Mouse (Mus musculus) forebrain, postnatal 0 days (tissue): ENCODE measurements around the gene Npepps. TPM values are rescaled to one million over a fixed set of nuclear protein-coding genes. Genes with fewer than 3 reads are reported as not detected.
A peak's percentile ranks its signal among the peaks of the same experiment; 100 is the strongest.

Experiments
- ATAC-seq: fragments of 200-750 bp; cut with Nextera tagmentation; 2 replicates; pipeline ENCODE4 v1.8.0; 2017; ENCODE audit warnings: mild to moderate bottlenecking, moderate library complexity
- DNase-seq: peaks from one replicate; pipeline ENCODE4 v3.0.0-alpha.2; 2015
- H3K27ac ChIP-seq: fragments of 300-500 bp; sonication (generic); 2 replicates; pipeline ENCODE4 v1.5.1; 2014; ENCODE audit warnings: low read depth, mild to moderate bottlenecking, antibody characterized with exemption, low read length, moderate library complexity, mixed read lengths
- H3K27me3 ChIP-seq: fragments of 300-500 bp; sonication (generic); 2 replicates; pipeline ENCODE4 v1.6.1; 2014; ENCODE audit warnings: mild to moderate bottlenecking, low read length, mixed read lengths; ENCODE audit not compliant: insufficient read depth
- H3K36me3 ChIP-seq: fragments of 300-500 bp; sonication (generic); 2 replicates; pipeline ENCODE4 v1.6.1; 2014; ENCODE audit warnings: mild to moderate bottlenecking, moderate library complexity; ENCODE audit not compliant: insufficient read depth
- H3K4me1 ChIP-seq: fragments of 300-500 bp; sonication (generic); 2 replicates; pipeline ENCODE4 v1.6.1; 2014; ENCODE audit warnings: antibody characterized with exemption; ENCODE audit not compliant: insufficient read depth
- H3K4me2 ChIP-seq: fragments of 300-500 bp; sonication (generic); 2 replicates; pipeline ENCODE4 v1.6.1; 2014; ENCODE audit warnings: low read depth, mild to moderate bottlenecking, moderate library complexity
- H3K4me3 ChIP-seq: fragments of 300-500 bp; sonication (generic); 2 replicates; pipeline ENCODE4 v1.5.1; 2014; ENCODE audit warnings: low read depth, low read length, mixed read lengths
- H3K9ac ChIP-seq: fragments of 300-500 bp; sonication (generic); 2 replicates; pipeline ENCODE4 v1.6.1; 2014; ENCODE audit warnings: mild to moderate bottlenecking
- H3K9me3 ChIP-seq: fragments of 300-500 bp; sonication (generic); 2 replicates; pipeline ENCODE4 v1.6.1; 2016; ENCODE audit warnings: low read length
- CTCF ChIP-seq: sonication (generic); IDR thresholded peaks from 2 replicates; pipeline ENCODE4 v1.5.1; 2016; ENCODE audit warnings: antibody characterized with exemption, control low read depth, low read depth
- WGBS: fragments of 180-500 bp; shearing (Covaris S2); extraction: QIAGEN DNeasy Blood & Tissue Kit; methylation state at CpG from one replicate; pipeline ENCODE4 v1.1.7; 2014; 5-methylcytosine and 5-hydroxymethylcytosine counted together
- polyA plus RNA-seq: library from polyadenylated mRNA; unstranded; fragments of >200 nt; fragmentation: Nextera tagmentation; extraction: Ambion mirVana; gene quantifications from 2 replicates; pipeline ENCODE4 v1.2.1, GENCODE M21; 2015
- total RNA-seq: library from RNA; depleted of rRNA; stranded (reverse); fragments of >200 nt; gene quantifications from 2 replicates; pipeline ENCODE4 v1.2.3, GENCODE M21; 2014

Npepps gene
- total and polyA plus RNA-seq, 2 experiments from 2014 or later: 92.1 to 98.7 TPM

- DNase-seq (no peak), ATAC-seq (no peak)
- Histone ChIP-seq H3K9me3 (no peaks in the 10 kb centered on the region), H3K9ac (no peak overlapping the region), H3K4me1 (peaks cover 5% of the 10 kb centered on the region), H3K4me3 (no peak overlapping the region), H3K27ac (no peak overlapping the region), H3K36me3 (no peaks in the 10 kb centered on the region), H3K4me2 (peak overlapping the region; percentile 64), H3K27me3 (no peaks in the 10 kb centered on the region)
- no peak for TF ChIP-seq CTCF
- WGBS: 50% methylated on average over 3 of the region's 3 CpGs
Measured at GRCm38 (mm10) chr11:97308806-97309450, 28.5 kb upstream of the Npepps start.

- no peaks in the 10 kb centered on the region for H3K27me3 ChIP-seq
- H3K36me3 ChIP-seq: no peaks in the 10 kb centered on the region
- ATAC-seq: no peak
- peaks cover 5% of the 10 kb centered on the region for H3K4me1 ChIP-seq
- H3K9me3 ChIP-seq: no peaks in the 10 kb centered on the region
- no peak overlapping the region for H3K27ac ChIP-seq
- WGBS: 91% methylated on average over 11 of the region's 11 CpGs
- no peak for TF ChIP-seq CTCF
- H3K4me2 ChIP-seq: no peak overlapping the region
- no peak overlapping the region for H3K9ac ChIP-seq
- H3K4me3 ChIP-seq: no peak overlapping the region
- no peak for DNase-seq
Measured at GRCm38 (mm10) chr11:97307294-97308069, 27.0 kb upstream of the Npepps start.

DNA sequence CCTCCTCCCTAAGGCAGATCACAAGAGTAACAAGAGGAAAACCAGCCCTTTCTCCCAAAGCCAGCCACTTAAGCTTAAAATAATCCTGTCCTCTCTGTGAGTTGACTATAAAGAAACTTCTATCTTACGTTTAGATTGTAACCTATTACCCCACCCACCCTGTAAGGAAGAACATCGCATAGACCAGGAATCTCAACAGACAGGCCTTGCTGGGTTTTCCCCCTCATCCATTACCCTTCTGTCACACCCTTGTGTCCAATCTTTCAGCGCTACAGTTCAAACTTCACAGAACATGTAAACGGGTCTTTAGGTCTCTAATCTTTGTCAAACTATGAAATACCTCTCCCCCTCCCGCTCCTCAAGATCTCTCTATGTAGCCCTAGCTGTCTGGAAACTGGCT is 24.2 kb upstream of the Npepps start:
- H3K4me3 ChIP-seq: no peak overlapping the region
- 88% methylated on average over 5 of the region's 5 CpGs for WGBS

DNA sequence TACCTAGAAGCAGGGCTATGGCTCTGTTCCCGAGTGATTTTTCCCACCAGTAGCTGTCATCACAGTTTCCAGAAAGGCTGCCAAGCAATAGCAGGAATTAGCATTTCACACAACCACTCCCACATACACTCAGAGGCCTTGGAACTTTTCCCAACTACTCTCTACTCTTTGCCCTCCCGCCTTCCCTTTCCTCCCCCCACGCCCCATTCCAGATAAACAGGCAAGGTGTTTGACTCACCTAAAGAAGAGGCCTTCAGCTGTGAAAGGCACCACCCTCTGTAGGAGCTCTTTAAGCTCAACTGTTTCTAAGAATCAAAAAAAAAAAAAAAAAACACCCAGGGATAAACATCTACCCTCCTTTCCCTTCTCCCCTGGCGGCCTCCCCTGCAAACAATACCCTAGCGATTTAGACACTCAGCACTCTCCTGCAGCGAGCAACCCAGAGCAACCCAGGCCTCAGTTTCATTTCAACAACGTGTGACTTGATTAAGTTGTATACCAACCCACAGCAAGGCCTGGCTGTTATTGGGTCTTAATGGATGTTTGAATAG is 21.9 kb upstream of the Npepps start:
- DNase-seq: peak; percentile 35
- ATAC-seq: no peak
- no peak for TF ChIP-seq CTCF
- Histone ChIP-seq H3K4me1 (no peaks in the 10 kb centered on the region), H3K27me3 (no peaks in the 10 kb centered on the region), H3K9ac (no peak overlapping the region), H3K36me3 (no peaks in the 10 kb centered on the region), H3K27ac (peak overlapping the region; percentile 59), H3K4me2 (no peak overlapping the region), H3K4me3 (no peak overlapping the region), H3K9me3 (no peaks in the 10 kb centered on the region)
- WGBS: 7% methylated on average over 7 of the region's 7 CpGs

More for the DNA sequence above, 24.2 kb upstream of the Npepps start:
- ATAC-seq (no peak), DNase-seq (no peak)
- H3K36me3 ChIP-seq: no peaks in the 10 kb centered on the region
- H3K4me1 ChIP-seq: peaks cover 2% of the 10 kb centered on the region
- no peaks in the 10 kb centered on the region for H3K9me3 ChIP-seq
- H3K9ac ChIP-seq: no peak overlapping the region
- TF ChIP-seq CTCF: no peak
- H3K27me3 ChIP-seq: no peaks in the 10 kb centered on the region
- no peak overlapping the region for H3K27ac ChIP-seq
- no peak overlapping the region for H3K4me2 ChIP-seq

DNA sequence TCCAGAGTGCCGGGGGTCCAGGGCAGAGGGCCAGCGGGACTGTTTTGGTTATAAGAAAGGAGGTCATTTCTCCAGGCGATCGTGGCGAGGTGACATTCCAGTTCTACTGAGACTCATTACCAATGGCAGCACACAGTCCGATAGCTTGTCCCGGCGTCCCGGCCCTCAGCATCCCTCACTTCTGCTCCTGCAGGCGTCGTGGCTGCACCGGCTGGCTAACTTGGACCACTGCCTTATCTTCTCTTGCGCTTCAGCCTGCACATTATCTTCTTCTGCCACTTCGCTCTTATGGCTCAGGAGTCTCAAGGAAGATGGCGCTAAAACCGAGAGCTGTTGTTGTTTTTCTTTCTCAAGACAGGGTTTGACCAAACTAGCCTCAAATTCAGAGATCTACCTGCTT is 21.0 kb upstream of the Npepps start:
- Histone ChIP-seq H3K4me3 (no peak overlapping the region), H3K9me3 (no peaks in the 10 kb centered on the region), H3K27me3 (no peaks in the 10 kb centered on the region), H3K9ac (no peak overlapping the region), H3K4me1 (no peaks in the 10 kb centered on the region), H3K27ac (no peak overlapping the region), H3K4me2 (no peak overlapping the region), H3K36me3 (no peaks in the 10 kb centered on the region)
- 75% methylated on average over 16 of the region's 16 CpGs for WGBS
- DNase-seq (no peak), ATAC-seq (no peak)
- no peak for TF ChIP-seq CTCF

GRCm38 (mm10) chr11:97299939-97300338 is 19.5 kb upstream of the Npepps start:
- Histone ChIP-seq H3K9ac (no peak overlapping the region), H3K27ac (no peak overlapping the region), H3K27me3 (no peaks in the 10 kb centered on the region), H3K4me2 (no peak overlapping the region), H3K4me1 (no peaks in the 10 kb centered on the region), H3K9me3 (no peaks in the 10 kb centered on the region), H3K4me3 (no peak overlapping the region), H3K36me3 (no peaks in the 10 kb centered on the region)
- no peak for ATAC-seq
- no peak for TF ChIP-seq CTCF
- DNase-seq: no peak
- 94% methylated on average over 2 of the region's 2 CpGs for whole genome bisulfite sequencing

DNA sequence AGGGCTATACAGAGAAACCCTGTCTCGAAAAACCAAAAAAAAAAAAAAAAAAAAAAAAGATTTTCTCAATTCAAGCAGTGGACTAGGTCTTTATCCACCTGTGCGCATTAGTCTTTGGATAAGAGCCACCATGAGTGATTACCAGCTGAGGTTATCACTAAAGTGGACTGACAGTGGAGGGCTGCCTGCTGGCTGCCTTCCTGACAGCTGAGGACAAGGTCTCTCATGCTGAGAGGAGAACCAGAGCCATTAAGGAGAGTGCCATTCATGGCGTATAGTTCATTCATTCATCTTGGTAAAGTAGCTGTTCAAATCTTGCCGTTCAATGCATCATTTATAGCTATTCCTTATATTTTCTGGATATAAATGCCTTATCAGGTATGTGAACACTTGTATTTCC is 16.1 kb upstream of the Npepps start:
- Histone ChIP-seq H3K4me1 (no peaks in the 10 kb centered on the region), H3K4me2 (no peak overlapping the region), H3K9ac (no peak overlapping the region), H3K36me3 (no peaks in the 10 kb centered on the region), H3K4me3 (no peak overlapping the region), H3K27ac (no peak overlapping the region), H3K27me3 (no peaks in the 10 kb centered on the region), H3K9me3 (no peaks in the 10 kb centered on the region)
- TF ChIP-seq CTCF: no peak
- ATAC-seq (no peak), DNase-seq (no peak)
- WGBS: 91% methylated on average over 3 of the region's 4 CpGs
